Mouse (Mus musculus) CD8-positive naive resting alpha-beta T cell, adult 2 months (primary cell): ENCODE data around the gene Tgfbr3.

ENCODE experiments used
- DNase-seq, 2 experiments: peaks; one replicate each; pipeline ENCODE4 v3.0.0; 2022; ENCODE audit warnings: low read depth in 2 of 2, low spot score in 2 of 2

The Tgfbr3 gene

DNA sequence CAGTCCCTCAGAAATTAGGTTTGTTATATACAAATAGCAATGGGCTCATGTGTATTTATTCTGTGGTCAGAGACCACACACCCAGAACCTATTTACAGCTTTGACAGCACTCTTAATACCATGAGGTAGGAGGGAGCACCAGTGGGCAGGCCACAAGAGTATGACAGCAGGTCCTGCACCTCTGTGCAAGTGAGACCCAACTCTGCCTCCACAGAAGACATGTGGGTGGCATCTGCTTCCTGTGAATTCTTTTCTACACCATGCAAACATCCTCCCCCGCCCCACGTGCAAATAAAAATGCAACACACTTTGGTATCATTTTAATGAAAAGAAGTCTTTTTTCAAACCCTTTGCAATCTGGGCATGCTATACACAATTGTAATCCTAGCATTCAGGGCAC, 112.2 kb downstream of the Tgfbr3 start:
- DNase-seq, result peak; percentile 14 to 47

DNA sequence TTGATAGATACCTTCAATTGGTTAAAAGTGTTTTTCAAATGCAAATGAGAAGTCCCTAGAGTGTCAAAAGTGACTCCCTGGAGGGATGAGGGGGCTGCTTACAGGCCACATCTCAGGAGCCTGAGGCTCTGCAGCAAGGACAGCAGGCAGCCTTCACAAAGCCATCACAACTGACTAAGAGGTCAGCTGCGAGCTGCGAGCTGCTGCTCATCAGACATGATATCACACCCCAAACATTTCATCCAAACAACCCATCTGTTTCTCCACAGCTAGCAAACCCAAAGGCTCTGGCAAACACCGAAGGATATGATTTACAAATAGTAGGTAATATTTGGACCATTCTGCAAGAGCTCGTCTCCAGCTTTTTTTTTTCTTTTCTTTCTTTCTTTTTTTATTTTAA, 112.6 kb downstream of the Tgfbr3 start:
- DNase-seq, result no peak

DNA sequence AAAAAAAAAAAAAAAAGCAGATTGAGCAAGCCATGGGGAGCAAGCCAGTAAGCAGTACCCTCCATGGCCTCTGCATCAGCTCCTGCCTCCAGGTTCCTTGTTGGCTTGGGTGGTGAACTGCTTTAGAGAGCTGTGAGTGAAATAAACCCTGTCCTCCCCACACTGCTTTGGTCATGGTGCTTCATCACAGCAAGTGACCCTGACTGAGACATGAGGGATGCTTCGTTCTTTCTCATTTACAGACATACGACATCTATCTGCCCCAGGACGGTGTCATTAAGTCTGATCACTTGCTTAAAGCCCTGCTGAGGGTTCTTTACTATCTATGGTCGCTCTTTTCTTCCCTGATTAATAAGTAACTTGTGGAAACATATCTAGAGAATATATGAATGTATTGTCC, 113.2 kb downstream of the Tgfbr3 start:
- DNase-seq, result no peak

DNA sequence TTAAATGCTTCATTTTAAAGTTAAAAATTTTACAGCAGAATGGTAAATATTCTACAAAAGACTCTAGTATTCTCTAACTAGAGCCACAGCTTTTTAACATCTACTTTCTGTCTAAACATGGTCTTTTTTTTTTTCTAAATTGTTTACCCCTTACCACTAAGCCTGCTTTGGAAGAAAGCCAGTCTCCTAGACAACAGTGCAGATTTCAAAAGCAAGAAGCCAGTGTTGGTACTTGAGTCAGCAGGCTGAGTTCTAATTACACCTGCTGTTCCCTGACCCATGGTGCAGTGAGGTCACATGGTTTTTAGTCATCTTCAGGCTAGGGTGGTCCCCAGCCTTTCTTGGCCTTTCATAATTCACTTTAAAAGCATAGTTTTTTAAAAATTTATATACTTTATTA, 115.2 kb downstream of the Tgfbr3 start:
- DNase-seq, result no peak

DNA sequence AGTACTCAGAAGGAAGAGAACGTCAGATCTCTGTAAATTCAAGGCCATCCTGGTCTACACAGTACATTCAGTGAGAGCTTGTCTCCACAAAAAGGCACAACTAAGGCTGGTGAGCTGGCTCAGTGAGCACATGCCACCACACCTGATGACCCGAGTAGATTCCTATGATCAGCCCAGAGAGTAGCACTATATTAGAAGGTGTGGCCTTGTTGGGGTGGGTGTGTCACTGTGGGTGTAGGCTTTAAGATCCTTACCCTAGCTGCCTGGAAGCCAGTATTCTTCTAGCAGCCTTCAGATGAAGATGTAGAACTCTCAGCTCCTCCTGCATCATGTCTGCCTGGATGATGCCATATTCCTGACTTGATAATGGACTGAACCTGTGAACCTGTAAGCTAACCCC, 115.9 kb downstream of the Tgfbr3 start:
- DNase-seq, result no peak

DNA sequence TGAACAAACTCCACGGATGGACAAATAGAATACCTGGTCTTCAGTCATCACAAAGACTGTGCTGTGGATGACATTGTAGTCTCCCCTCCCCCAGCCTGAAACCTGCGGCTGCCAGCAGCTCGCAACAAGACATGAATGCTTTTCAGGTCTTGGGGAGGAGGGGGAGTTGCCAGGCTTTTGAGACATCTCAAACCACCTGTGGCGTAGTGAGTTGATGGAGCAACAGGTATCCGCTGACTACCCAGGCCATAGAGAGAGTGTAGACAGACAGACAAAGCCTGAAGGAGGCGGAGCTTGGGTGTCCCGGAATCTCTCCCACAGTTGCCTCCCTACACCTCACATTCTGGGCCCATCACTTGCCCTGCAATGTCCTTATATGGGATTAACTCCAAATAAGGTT, 117.6 kb downstream of the Tgfbr3 start:
- no peak for DNase-seq

DNA sequence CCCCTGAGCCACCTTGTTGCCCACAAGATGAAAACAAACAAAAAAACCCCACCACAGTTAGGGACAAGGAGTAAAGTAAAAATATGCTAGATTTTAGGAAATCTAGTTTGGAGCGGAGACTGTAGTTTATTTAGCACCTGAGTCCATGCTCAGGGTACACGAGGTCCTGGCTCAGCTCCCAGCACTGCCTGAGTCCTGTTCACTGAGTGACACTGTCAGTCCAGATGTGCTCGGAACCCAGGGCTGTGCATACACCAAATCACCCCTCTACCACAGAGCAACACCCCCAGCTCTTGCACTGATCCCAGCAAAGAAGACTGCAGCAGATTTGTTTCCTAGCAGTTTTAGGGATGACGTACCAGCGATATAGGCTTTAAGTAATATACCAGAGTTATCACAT, 119.6 kb downstream of the Tgfbr3 start:
- no peak for DNase-seq

DNA sequence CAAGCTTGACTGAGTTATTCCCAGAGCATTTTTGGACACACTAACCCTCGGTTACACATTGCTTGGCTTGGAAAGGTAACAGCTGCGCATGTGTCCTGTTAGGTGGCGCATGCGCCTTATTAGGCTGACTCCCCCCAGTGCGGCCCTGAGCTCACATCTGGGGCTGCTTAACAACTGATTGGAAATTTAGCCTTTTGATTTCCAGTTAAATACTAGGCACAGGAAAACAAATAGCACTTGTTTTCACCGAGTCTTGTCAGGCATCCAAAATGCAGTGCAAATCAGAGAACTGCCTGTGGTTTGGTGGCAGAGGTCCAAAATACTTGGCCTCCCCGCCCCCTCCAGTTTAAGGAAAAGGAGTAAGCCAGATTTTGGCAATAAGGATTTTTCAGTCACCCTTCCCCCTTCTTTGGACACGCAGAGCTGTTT, 121.5 kb downstream of the Tgfbr3 start:
- DNase-seq, result no peak

DNA sequence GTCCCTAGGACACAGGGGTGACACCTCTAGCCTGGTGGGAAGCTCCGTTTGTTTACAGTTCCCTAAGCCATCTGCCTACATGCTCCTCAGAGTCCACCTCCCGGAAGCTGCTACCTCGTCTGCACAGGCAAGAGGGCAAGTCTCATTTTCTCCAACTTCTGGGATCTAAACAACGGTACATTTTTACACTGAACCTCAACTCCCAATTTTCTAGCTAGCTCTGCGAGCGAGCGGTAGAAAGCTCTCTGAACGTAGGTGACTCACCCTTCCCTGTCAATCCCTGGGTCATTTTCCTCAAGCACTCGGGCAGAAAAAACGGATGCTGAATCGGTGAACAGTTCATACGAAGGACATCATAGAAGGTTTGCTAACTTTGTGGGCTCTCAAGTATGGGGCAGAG, 122.1 kb downstream of the Tgfbr3 start:
- DNase-seq, result no peak

DNA sequence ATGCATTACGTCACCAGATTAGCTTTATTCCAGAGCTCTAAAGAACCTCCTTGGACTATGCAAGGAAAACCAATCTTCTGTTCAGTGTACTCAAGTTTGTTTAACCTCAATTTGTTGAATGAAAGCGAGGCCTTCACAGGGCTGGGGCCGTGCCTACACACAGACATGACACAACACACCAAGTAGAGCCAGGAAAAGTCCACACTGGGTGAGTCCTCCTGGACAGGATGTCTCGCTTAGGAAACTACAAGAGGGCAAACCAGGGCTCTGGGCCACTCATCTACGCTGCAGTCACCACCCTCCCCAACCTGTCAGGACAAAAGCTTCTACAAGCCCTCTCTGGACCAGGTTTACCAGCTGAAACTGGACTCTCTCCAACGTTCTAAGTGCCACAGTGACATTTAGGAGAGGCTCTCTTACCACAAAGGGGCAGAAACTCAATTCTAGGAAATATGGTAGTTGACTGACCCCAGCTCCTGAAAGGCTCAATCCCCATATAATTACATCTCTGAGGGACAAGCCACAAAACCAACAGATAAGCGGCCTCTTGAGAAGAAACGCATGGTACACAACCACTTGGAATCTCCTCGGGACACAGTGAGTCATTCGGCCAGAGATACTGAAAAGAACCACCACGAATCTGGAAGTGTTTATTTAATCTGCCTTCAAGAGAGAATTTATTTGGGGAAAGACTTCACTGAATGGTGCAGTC, 122.6 kb downstream of the Tgfbr3 start:
- DNase-seq, result no peak

DNA sequence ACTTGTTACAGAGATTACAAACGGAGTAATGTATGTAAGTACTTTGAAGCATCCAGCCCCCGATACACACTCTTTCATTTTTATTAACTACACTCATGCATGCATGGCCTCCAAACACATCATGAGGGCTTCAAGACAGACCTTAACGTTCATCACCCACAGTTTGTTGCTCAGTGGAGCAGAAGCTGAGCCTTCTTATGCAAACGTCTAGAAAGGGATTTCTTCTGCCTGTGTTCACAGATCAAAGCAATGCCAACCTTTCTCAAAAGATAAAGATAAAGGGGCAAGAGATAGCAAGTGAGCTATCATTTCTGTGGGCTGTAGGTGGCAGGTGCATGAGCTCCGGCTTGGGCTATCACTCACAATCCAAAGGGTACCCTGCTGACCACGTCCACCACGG, 123.7 kb downstream of the Tgfbr3 start:
- DNase-seq, result no peak

DNA sequence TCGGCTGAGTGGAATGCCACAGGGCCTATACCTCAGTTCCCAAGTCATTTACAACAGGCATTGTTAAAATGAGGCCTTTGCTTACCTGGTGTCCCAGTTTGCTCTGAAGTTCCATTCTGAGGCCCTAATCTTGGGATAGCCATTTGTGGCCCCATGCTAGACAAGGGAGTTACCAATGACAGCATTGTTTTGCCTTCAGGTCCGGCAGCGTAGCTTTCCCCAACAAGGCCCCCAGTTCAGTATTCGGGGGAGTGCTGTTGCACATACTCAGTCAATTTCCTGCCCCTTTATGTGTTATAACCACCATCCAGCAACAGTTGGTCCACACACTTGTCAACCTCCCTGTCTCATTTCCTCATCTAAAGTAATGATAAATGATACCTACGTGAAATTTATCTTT, 124.2 kb downstream of the Tgfbr3 start:
- DNase-seq, result peak; percentile 18 to 40

DNA sequence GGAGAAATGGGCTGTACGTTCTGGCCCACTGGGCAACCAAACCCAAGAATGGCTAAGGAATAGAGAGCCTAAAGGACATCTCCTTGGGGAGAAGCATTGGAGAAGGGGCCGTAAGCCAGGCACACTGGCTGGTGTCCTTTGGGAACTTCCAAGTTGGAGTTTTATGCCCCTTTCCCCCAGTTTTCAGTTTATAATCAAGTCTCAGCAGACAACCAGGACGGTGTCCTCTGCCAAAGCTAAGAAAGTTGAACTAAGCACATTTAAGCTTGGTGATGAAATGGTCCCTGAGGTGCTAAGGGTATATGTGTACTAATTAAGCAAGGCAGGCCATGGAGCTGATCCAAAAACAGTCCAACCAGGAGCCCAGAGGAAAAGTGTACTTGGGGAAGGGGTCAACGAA, 124.6 kb downstream of the Tgfbr3 start:
- DNase-seq, result no peak

DNA sequence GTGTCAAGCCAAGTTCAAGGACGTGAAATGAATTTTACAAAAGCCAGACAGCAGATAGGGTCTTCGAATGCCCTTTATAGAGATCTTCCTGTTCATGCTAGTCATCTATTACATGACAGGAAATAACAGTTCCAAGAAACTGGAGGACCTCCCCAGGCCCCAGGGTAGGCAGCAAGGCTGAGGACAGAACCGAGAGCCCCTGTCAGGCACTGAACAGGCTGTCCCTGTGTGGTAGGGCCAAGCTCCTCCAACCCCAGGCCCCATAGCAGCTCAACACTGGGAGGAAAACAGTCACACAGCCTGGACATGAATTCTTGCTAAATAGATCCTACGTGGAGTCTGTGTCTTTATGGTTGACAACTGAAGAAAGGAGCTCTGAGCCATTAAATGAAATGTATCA, 125.3 kb downstream of the Tgfbr3 start:
- DNase-seq, result peak in 1 of 2 experiments; percentile 8

DNA sequence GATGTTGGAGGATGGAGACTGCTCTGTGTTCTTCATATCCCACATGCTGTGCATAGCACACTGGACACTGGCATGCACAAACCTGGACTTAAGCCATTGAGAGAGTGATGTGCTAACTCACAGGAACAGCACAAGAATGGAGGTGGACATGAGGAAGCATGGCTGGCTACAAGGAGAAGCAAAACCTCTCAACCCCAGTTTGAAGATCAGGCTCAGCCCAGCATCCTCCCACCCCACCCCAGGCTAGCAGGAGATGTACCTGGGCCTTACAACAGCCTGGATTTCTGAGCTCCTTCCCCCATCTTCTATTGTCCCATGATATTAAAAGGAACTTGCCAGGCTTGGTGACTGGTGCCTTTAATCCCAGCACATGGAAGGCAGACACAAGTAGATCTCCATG, 126.1 kb downstream of the Tgfbr3 start:
- no peak for DNase-seq

DNA sequence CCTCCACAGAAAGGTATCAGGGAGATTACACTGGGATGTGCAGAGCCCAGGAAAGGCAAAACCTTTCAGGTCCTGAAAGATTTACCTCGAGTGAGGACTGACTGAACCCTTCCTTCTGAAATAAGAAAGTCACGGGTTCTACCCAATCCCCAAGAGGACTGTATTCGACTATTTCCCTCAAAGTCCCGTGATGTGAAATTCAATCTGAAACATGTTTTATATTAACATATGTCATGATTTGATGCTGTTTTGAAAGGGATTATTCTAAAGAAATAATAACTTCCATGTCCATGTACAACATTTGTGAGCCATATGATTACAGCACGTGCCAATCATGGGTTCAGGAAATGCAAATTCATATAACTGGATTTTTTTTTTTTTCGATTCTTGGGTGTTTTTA, 126.6 kb downstream of the Tgfbr3 start:
- no peak for DNase-seq

DNA sequence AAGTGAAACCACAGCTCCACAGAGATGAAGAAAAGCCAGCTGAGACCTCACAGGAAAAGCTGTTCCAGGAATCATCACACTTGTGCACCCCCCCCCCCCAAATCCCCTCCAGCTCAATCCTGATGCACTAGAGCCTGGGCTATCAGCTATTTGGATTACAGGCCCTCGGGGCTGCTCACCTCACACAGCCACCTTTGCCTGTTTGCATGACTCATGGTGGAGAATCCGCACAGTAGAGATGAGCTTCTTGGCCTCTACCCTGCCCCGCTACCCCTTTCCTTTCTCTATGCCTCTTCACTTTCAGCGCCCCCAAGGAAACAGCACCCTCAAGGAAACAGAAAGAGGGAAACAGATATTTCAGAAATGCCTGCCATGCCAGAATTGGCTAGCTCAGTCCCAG, 127.1 kb downstream of the Tgfbr3 start:
- DNase-seq, result no peak

DNA sequence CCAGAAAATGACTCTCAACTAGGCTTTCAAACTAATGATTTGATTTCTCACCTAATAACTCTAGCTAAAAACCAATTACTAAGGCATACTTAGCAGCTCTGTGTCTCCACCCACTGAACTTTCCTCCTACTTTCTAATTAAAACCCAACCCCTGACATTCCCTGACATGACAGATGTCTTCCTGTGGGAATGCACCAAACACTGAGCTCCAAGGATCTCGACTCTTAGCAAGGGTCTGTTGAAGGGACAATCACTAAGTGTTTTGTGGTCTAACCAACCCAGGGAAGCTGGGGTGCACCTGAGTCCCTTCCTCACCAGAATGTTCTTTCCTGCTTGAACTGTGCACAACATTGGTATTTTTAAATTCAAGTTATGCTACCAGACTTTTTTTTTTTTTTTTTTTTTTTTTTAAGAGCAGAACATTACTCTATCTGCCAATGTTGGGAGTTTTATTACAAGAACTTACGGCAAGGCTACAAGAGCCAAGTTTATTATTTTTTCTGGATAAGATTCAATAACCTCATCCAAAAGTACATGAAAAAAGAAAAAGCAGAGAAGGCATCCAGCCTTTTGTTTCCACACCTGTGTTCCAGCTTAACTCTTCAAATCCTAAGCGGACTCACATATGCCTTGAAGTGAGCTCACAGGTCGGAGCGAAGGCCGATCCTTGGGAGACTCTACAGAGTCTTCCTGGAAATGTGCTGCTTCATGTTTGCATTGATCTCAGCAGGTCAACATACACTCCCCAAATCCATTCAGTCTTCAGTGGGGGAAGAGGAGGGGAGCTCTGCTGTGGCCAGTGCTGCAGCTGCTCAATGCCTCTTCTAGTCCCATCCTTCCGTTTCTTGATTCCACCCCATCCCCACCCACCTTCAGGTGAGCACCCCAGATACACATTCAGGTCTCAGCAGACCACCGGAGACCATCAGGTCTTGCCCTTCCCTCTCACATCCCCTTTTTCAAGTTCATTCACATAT, 129.2 kb downstream of the Tgfbr3 start:
- no peak for DNase-seq

DNA sequence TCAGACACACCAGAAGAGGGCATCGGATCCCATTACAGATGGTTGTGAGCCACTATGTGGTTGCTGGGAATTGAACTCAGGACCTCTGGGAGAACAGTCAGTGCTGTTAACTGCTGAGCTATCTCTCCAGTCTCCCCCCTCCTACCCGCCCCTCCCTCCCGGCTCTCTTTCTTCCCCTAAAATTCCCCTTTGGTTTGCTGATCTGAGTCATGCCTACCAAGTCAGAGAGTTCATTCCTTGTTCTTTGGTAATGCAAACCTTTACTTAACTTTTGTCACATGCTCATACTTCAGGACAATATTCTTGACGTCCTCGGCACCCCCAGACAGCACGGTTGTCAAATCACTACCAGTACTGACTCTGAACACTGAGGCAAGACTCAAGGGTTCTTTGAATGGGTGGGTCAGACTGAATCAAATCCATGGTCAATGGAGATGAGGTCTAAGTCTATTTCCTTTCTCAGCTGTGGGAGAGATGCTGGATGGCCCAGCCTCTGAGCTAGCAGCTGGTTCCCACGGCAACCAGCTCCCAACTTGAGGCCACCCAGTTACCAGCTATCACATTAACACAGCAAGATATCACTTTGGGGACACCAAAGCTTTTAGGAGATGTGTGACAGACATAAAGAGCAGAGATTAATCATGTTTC, 130.8 kb downstream of the Tgfbr3 start:
- no peak for DNase-seq

DNA sequence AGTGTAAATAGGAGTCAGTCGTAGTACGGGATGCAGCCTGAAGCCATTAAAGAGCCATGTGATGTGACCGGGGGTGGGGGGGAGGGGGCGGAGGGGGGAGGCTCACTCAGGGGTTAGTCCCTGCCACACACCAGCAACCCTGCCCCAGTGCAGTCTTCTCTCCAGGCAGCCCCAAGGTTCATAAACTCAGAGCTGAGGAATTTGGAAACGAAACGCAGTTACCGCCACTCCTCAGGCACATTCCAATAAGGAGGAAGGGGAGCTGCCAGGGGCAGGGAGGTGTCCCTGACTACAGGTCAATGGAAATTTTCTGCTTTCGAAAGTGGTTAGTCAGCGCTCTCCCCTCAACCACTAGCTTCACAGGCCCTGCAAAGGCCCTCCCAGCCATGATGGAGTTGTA, 132.0 kb downstream of the Tgfbr3 start:
- DNase-seq, result no peak

DNA sequence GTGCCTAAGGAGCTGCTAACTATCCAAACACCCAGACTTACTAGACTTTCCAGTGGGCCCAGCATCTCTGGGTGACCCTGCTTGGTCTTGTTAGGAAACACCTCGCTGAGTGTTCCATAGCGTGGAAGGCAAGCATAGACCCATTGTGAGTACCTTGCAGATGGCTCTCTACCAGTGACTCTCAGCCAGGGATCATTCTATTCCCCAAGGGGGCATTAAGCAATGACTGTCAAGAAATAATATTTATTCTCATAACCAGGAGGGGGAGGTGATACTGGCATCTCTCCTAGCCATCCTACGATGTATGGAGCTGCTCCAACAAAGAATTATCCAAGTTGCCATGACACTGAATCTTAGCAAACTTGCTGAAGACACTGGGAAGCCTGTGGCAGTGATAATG, 133.3 kb downstream of the Tgfbr3 start:
- no peak for DNase-seq

DNA sequence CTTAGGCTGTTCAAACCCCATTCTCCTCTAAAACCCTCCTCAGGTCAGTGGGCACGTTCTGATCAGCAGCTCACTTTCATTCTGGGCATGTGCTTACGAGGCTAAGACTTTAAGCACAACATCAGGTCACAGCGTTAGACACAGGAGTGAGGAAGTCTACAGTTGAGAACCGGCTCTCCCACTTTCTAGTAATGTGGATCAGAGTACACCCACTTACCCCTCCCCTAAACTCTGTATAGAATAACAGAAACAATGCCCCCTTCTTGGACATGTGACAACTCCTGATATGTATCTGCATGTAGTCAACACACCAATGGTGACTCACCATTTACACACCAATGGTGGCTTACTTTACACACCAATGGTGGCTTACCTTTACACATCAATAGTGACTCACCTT, 136.4 kb downstream of the Tgfbr3 start:
- DNase-seq, result no peak
